ENCODE assay signal across 23 mouse cellular contexts in the genomic region with DNA sequence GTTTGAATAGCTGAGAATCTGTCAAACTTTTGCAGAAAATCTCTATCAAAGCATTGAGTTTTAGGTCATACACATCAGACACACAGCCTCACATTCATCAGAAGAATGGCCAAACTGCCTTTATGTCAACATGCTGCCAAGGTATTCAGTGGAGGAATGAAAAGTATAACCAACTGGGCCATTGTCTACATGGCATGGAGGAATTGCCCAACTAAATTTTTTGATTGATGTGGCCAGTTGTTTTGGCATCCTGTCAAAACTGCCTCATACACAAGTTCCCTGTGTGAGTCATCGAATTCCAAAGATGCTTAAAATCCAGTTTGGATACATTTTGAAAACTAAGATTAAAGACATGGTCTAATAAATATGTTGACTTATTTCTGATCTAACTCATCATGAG.
DNase-seq lines count a peak whose midpoint lies in the region; ATAC-seq and TF ChIP-seq lines count a peak whose summit lies in the region.
"Had no signal": no experiment of that assay in that cellular context is flagged by ENCODE, and none has a peak within 500 bp of the region (broad histone marks: within the 10 kb centered on the region; RNA-seq: fewer than 3 reads in every experiment).

No protein-coding gene starts in this region.

- no peak overlapping the region for H3K27ac ChIP-seq in intestine, postnatal 0 days (ENCODE audit: low read depth, low read length)
- H3K27ac ChIP-seq: forebrain, embryonic 13.5 days; heart, adult 2 months; heart, embryonic 15.5 days; hindbrain, embryonic 10.5 days had no signal

- no peaks in the 10 kb centered on the region for H3K27me3 ChIP-seq in intestine, postnatal 0 days (replicated peaks; ENCODE audit: control insufficient read depth, insufficient read depth, low read length)
- H3K27me3 ChIP-seq: forebrain, embryonic 13.5 days; heart, embryonic 15.5 days had no signal

- no peaks in the 10 kb centered on the region for H3K9me3 ChIP-seq in intestine, postnatal 0 days (ENCODE audit: control insufficient read depth)
- H3K9me3 ChIP-seq: forebrain, embryonic 13.5 days; G1E; heart, embryonic 15.5 days; hindbrain, embryonic 10.5 days had no signal

- 88% methylated on average over 1 of the region's 1 CpGs for WGBS in intestine, postnatal 0 days

- H3K4me3 ChIP-seq in intestine, postnatal 0 days (ENCODE audit: low read depth, low read length): no peak overlapping the region
- H3K4me3 ChIP-seq: forebrain, embryonic 13.5 days; heart, adult 2 months; heart, embryonic 15.5 days; hindbrain, embryonic 10.5 days had no signal

- DNase-seq in 3134 (ENCODE audit: extremely low read depth, insufficient read length, low spot score): peak; percentile 21
- DNase-seq in 3T3-L1 (ENCODE audit: low read depth, low spot score): peak; percentile 94
- peak; percentile 84 for DNase-seq in NIH3T3 (ENCODE audit: low read depth)
- peak; percentile 49 for DNase-seq in fibroblast of lung, adult 2 months (ENCODE audit: low read depth)
- DNase-seq in B cell, adult 2 months: no peak
- DNase-seq in retina, postnatal 1 day: no peak
- DNase-seq: adrenal gland, adult 8-10 months; cerebellum, adult 2 months; cerebellum, postnatal 10 days; forebrain, postnatal 0 days; gastrocnemius, postnatal 14 days; heart, adult 2 months; heart, postnatal 14 days; kidney, adult 11 months had no signal

- no peak for ATAC-seq in intestine, postnatal 0 days
- ATAC-seq: CD4-positive, CD25-positive, alpha-beta regulatory T cell, adult 4 months; forebrain, embryonic 13.5 days; forebrain, postnatal 0 days; hindbrain, embryonic 16.5 days; inflammation-experienced regulatory T-cells, adult 6 months had no signal

- H3K4me2 ChIP-seq in intestine, postnatal 0 days (replicated peaks; ENCODE audit: low read depth): no peak overlapping the region
- H3K4me2 ChIP-seq: forebrain, embryonic 13.5 days; heart, embryonic 11.5 days; heart, embryonic 15.5 days had no signal

- H3K4me1 ChIP-seq in intestine, postnatal 0 days (replicated peaks; ENCODE audit: control insufficient read depth, insufficient read depth, low read length): no peaks in the 10 kb centered on the region
- H3K4me1 ChIP-seq: forebrain, embryonic 13.5 days; heart, embryonic 15.5 days; hindbrain, embryonic 10.5 days had no signal

- H3K9ac ChIP-seq in intestine, postnatal 0 days (ENCODE audit: low read depth, low read length): no peak overlapping the region
- H3K9ac ChIP-seq: forebrain, embryonic 13.5 days; forebrain, postnatal 0 days; heart, embryonic 15.5 days had no signal

- TF ChIP-seq CTCF in intestine, postnatal 0 days (IDR thresholded peaks at IDR 0.05; ENCODE audit: low read depth): no peak

- no peaks in the 10 kb centered on the region for H3K36me3 ChIP-seq in intestine, postnatal 0 days (ENCODE audit: control insufficient read depth, insufficient read depth)
- H3K36me3 ChIP-seq: G1E; heart, embryonic 15.5 days; hindbrain, embryonic 10.5 days had no signal

Comparison
In these comparisons a context has a peak if more than half of its experiments do, and no peak if none do; other contexts are left out.
1. DNase-seq: peak in 3134 (single experiment), 3T3-L1 (single experiment), NIH3T3 (single experiment) and fibroblast of lung, adult 2 months (single experiment); none in B cell, adult 2 months (0 of 2) and retina, postnatal 1 day (single experiment).